ENCODE assay signal across 14 mouse cellular contexts in genomic region chr12:51045437-51045836, GRCm38 (mm10).
DNase-seq lines count a peak whose midpoint lies in the region; ATAC-seq and TF ChIP-seq lines count a peak whose summit lies in the region.
"Had no signal": no experiment of that assay in that cellular context is flagged by ENCODE, and none has a peak within 500 bp of the region (broad histone marks: within the 10 kb centered on the region; RNA-seq: fewer than 3 reads in every experiment).

No protein-coding gene starts in this region.

- 16% methylated on average over 9 of the region's 9 CpGs for WGBS in heart, embryonic 13.5 days
- WGBS in heart, embryonic 10.5 days, result 26% methylated on average over 9 of the region's 9 CpGs
- 31% methylated on average over 9 of the region's 9 CpGs for WGBS in kidney, adult 2 months
- 27% methylated on average over 9 of the region's 9 CpGs for WGBS in hindbrain, postnatal 0 days

- no peak for DNase-seq in heart, embryonic 10.5 days (ENCODE audit: low spot score)
- DNase-seq in kidney, adult 2 months, result peak; percentile 10
- DNase-seq in kidney, postnatal 4 days, result no peak
- DNase-seq in brain, embryonic 14.5 days (ENCODE audit: low read depth), result peak; percentile 71
- DNase-seq in hindbrain, postnatal 0 days (ENCODE audit: low spot score), result no peak
- no peak for DNase-seq in testis, postnatal 10 days (ENCODE audit: low spot score)
- DNase-seq: adrenal gland, postnatal 36 days; layer of hippocampus, adult 9-11 months; liver, embryonic 13.5 days; lung, postnatal 4 days; right cerebral cortex, adult 18-20 months had no signal

- H3K9me3 ChIP-seq in heart, embryonic 13.5 days, result no peaks in the 10 kb centered on the region
- H3K9me3 ChIP-seq in heart, embryonic 10.5 days, result no peaks in the 10 kb centered on the region
- no peaks in the 10 kb centered on the region for H3K9me3 ChIP-seq in hindbrain, postnatal 0 days (ENCODE audit: low read length)
- H3K9me3 ChIP-seq: liver, embryonic 13.5 days; neural tube, embryonic 15.5 days had no signal

- no peak for ATAC-seq in heart, embryonic 13.5 days (ENCODE audit: extremely low read depth, insufficient number of reproducible peaks, low FRiP score, low TSS enrichment)
- peak; percentile 18; the same call in 1 of the 2 replicates for ATAC-seq in hindbrain, postnatal 0 days

- TF ChIP-seq POLR2A in kidney, adult 2 months (IDR thresholded peaks at IDR 0.05; ENCODE audit: low read depth, low read length), result no peak
- TF ChIP-seq POLR2A in brain, embryonic 14.5 days (IDR thresholded peaks at IDR 0.05; ENCODE audit: borderline replicate concordance, extremely low read depth, insufficient read depth, insufficient read length, poor library complexity, severe bottlenecking), result no peak

- peak overlapping the region; percentile 10; the same call in 1 of the 2 replicates for H3K9ac ChIP-seq in heart, embryonic 13.5 days
- H3K9ac ChIP-seq in hindbrain, postnatal 0 days (replicated peaks; ENCODE audit: low read length), result no peak overlapping the region
- H3K9ac ChIP-seq: liver, embryonic 13.5 days; neural tube, embryonic 15.5 days had no signal

- TF ChIP-seq CTCF in kidney, adult 2 months (conservative IDR thresholded peaks at IDR 0.05; ENCODE audit: insufficient read depth, insufficient read length, low read depth, low read length), result no peak
- TF ChIP-seq CTCF in brain, embryonic 14.5 days (IDR thresholded peaks at IDR 0.05; ENCODE audit: borderline replicate concordance, extremely low read depth, insufficient read depth, insufficient read length), result no peak
- TF ChIP-seq CTCF in hindbrain, postnatal 0 days (IDR thresholded peaks at IDR 0.05; ENCODE audit: low read depth), result no peak

- H3K27me3 ChIP-seq in heart, embryonic 13.5 days (replicated peaks), result no peaks in the 10 kb centered on the region
- H3K27me3 ChIP-seq in heart, embryonic 10.5 days (ENCODE audit: insufficient read depth, poor library complexity, severe bottlenecking), result no peaks in the 10 kb centered on the region
- H3K27me3 ChIP-seq in kidney, adult 2 months (replicated peaks; ENCODE audit: control insufficient read depth, insufficient read depth, low read length), result no peaks in the 10 kb centered on the region
- H3K27me3 ChIP-seq in hindbrain, postnatal 0 days (ENCODE audit: insufficient read depth, low read length), result no peaks in the 10 kb centered on the region
- H3K27me3 ChIP-seq: liver, embryonic 13.5 days; neural tube, embryonic 15.5 days had no signal

- H3K36me3 ChIP-seq in heart, embryonic 13.5 days, result no peaks in the 10 kb centered on the region
- H3K36me3 ChIP-seq in heart, embryonic 10.5 days, result no peaks in the 10 kb centered on the region
- H3K36me3 ChIP-seq in kidney, adult 2 months (ENCODE audit: control insufficient read depth, insufficient read depth, low read length), result no peaks in the 10 kb centered on the region
- no peaks in the 10 kb centered on the region for H3K36me3 ChIP-seq in hindbrain, postnatal 0 days (ENCODE audit: insufficient read depth, low read length)
- H3K36me3 ChIP-seq: G1E; liver, embryonic 13.5 days; neural tube, embryonic 15.5 days had no signal

- H3K4me2 ChIP-seq in heart, embryonic 13.5 days, result peak overlapping the region; percentile 27; the same call in 1 of the 2 replicates
- no peak overlapping the region for H3K4me2 ChIP-seq in hindbrain, postnatal 0 days (ENCODE audit: low read depth, low read length)
- H3K4me2 ChIP-seq: liver, embryonic 13.5 days; neural tube, embryonic 15.5 days had no signal

- no peak overlapping the region for H3K4me3 ChIP-seq in heart, embryonic 13.5 days
- H3K4me3 ChIP-seq in heart, embryonic 10.5 days, result no peak overlapping the region
- no peak overlapping the region for H3K4me3 ChIP-seq in kidney, adult 2 months (ENCODE audit: insufficient read depth, low read depth, low read length)
- no peak overlapping the region for H3K4me3 ChIP-seq in hindbrain, postnatal 0 days (ENCODE audit: low read length)
- H3K4me3 ChIP-seq: liver, embryonic 13.5 days; neural tube, embryonic 15.5 days had no signal

- peaks cover 15% of the 10 kb centered on the region for H3K4me1 ChIP-seq in heart, embryonic 13.5 days
- peaks cover 8% of the 10 kb centered on the region for H3K4me1 ChIP-seq in heart, embryonic 10.5 days
- H3K4me1 ChIP-seq in kidney, adult 2 months (ENCODE audit: control insufficient read depth, insufficient read depth, low read length), result no peaks in the 10 kb centered on the region
- H3K4me1 ChIP-seq in hindbrain, postnatal 0 days (ENCODE audit: insufficient read depth, low read length), result no peaks in the 10 kb centered on the region
- H3K4me1 ChIP-seq: liver, embryonic 13.5 days; neural tube, embryonic 15.5 days had no signal

- H3K27ac ChIP-seq in heart, embryonic 13.5 days (replicated peaks), result no peak overlapping the region
- no peak overlapping the region; the same call in 1 of the 2 replicates for H3K27ac ChIP-seq in heart, embryonic 10.5 days
- peak overlapping the region; percentile 35; the same call in 1 of the 2 replicates for H3K27ac ChIP-seq in kidney, adult 2 months (ENCODE audit: insufficient read depth, low read depth, low read length)
- no peak overlapping the region for H3K27ac ChIP-seq in hindbrain, postnatal 0 days
- H3K27ac ChIP-seq: liver, embryonic 13.5 days; neural tube, embryonic 15.5 days had no signal

Comparison
In these comparisons a context has a peak if more than half of its experiments do, and no peak if none do; other contexts are left out.
1. DNase-seq: peak in kidney, adult 2 months (single experiment) and brain, embryonic 14.5 days (single experiment); none in heart, embryonic 10.5 days (single experiment), kidney, postnatal 4 days (0 of 2), hindbrain, postnatal 0 days (single experiment) and testis, postnatal 10 days (single experiment).